Mouse (Mus musculus): ENCODE results near the gene Itch.
A peak's percentile ranks its signal among the peaks of the same experiment; 100 is the strongest.
"Not testable (repeated sequence)": the region's sequence is repeated elsewhere in the genome, so short reads cannot be mapped to it uniquely, and the experiment has no call there.

Itch gene

DNA sequence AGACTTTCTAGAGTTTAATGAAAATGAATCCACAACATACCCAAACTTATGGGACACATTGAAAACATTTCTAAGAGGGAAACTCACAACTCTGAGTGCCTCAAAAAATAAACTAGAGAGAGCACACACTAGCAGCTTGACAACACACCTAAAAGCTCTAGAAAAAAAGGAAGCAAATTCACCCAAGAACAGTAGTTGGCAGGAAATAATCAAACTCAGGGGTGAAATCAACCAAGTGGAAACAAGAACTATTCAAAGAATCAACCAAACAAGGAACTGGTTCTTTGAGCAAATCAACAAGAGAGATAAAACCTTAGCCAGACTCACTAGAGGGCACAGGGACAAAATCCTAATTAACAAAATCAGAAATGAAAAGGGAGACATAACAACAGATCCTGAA is 16.0 kb downstream of the Itch start:
- DNase-seq (ENCODE audit: low spot score) = not testable (repeated sequence)

DNA sequence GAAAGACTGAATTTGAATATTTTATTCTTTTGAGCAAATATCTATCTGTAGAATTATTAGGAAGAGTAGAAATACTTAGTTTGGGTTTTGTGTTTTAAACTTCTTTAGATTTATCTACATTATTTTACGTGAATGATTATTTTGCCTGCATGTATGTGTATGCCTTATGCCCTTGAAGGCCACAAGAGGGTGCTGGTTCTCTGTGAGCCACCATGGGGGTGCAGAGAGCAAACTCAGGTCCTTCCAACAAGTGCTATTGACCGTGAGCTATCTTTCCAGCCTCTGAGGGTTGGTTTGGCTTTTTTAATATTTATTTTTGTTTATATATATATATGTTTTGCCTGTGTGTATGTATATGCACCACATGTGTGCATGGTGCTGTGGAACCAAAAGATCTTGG is 74.1 kb downstream of the Itch start:
- no peak for DNase-seq (ENCODE audit: low spot score)

DNA sequence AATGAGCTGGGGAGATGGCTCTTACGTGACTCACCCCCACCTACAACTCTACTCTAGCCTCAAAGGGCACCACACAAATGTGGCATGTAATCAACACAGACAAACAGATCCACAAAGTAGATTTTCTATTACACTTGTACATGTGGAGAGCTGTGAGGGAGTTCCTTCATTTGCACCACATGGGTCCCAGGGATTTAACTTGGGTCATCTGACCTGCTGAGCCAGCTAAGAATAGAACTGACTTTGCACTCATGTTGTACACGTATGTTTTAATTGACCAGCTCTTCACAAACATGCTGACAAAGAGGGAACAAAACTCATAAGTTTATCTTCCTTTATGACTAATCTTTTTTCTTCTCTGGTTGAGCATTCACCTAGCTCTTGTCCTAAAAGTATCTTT is 89.8 kb downstream of the Itch start:
- DNase-seq (ENCODE audit: low spot score) = no peak

DNA sequence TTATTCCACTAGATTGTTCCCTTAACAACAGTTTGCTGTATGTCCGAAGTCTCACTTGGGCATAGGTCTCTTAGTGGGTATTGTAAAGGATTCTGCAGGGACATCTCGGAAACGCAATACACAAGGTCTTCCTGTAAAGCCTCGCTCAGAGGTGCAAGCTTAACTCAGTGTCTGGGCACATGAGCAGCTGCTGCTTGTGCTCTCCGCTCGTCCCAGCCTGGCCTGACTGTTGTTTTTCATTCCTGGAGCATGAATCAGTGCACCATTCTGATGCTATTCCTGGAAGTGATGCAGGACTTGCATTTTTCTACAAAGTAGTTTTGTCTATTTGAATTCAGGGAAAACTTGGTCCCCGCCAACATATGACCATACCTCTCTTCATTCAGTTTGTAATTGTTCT is 91.4 kb downstream of the Itch start:
- no peak for DNase-seq (ENCODE audit: low spot score)

DNA sequence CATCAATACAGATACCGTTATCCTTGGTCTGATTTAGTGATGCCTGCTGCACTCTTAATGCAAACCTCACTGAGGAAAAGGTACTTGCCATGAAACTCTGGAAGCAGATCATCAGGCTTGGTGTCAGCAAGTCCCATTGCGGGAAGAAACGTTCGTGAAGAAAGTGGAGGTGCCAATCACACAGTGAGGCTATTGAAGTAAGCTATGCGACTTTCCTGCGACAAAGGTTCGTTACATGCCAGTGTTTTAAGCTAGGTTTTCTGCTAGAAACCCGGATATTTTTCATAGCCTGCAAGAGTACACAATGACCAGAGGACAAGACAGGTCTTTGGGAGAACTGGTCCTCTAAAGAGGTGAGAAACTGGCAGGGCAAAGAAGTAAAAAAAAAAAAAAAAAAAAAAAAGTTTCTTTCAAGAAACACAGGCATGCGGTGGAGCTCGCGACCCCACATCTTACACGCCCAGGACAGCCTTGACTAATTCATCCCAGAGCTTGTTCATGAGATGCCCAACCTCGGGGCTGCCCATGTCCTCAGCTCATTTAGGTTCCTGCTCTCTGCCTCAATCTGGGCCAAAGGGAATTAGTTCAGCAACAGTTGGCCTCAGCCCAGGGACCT is 102.5 kb downstream of the Itch start:
- no peak for DNase-seq (ENCODE audit: low spot score)

DNA sequence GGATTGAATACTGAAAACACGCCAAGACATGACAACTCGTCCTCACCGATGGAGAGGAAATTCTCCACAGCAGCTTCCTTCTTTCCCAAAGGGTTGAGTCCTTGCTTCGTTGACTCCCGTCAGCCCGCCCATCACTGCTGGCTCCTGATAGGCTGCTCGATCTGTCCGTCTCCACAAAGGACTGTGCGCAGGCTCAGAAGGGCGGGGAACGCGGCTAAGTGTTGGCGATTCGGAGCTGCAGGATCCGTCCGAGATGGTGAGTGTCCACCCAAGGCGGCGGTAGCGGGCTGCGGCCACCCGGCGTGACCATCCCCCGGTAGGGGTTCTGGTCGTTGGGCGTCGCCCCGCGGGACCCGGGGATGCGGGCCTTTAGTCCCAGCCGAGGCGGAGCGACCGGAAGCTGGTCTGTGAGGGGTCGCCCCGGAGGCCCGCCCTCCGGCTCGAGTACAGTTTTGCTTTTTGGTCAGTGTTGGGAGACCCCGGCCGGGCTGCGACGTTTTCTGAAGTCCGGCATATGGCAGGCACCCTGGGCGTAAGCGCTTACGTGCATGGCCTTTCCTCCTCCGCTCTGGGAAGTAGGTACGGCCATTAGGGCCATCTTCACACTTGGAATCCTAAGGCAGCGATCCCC is 103.2 kb downstream of the Itch start, which contains the start of gene Dynlrb1:
Gene Dynlrb1, plus strand, starts transcription at position 172 of the 631 bp plus-strand sequence.
- DNase-seq (ENCODE audit: low spot score) = peak; percentile 99

DNA sequence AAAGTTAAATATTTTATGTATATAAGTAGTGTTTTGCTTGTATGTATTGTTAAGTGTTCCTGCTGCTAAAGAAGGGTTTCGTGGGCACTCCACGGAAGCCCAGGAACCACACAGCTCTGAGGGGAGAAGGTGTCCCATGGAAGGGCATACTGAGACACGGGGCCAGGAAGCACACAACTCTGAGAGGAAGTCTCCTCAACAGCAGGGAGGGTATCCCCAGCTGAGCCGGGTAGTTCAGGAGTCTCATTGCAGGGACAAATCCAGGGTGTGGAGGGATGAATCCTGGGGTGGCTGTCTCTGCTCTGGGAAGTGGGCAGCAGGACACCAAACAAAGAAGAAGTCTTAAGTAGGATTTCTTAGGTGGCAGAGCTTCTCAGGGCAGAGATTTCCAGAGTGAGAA is 104.0 kb downstream of the Itch start:
- no peak for DNase-seq (ENCODE audit: low spot score)

DNA sequence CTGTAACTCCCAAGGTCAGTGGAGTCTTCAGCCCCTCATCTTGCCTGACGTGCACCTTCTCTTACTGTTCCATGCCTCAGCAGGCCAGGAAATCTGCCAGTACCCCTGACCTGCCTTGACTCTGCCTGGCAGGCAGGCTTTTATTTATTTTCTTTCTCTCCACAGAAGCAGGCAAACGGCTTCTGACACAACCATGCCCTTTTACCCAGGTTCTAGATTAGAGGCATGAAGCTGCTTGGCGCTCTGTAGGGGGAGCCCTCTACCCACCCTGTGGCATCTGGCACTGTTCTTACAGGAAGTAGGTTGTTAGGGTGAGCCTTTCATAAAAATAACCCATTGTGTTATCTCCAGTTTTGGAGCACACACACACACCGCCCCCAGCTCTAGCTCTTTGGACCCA is 107.6 kb downstream of the Itch start:
- no peak for DNase-seq (ENCODE audit: low spot score)

DNA sequence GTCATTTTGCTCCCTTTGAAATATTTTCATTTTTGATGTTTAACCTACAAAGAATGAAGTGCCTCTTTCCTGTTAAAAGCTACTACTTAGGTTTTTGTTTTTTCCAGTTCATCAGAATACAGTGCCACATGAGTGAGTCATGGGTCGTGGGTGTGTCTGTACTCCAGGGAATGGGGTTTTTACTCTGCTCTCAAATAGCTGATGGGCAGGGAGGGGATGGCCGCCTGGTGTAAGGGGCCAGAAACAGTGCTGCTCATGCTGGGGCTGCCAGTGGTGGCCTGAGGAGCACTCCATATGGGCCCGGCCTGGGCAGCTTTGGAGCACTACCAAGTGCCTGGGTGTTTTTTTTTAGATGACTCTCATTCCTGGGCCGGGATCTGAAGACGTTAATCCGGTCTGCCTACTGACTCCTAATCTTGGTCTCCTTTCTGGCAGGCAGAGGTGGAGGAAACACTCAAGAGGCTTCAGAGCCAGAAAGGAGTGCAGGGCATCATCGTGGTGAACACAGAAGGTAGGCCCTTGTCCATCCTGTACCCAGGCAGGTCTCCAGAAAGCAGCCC is 109.1 kb downstream of the Itch start:
- no peak for DNase-seq (ENCODE audit: low spot score)

DNA sequence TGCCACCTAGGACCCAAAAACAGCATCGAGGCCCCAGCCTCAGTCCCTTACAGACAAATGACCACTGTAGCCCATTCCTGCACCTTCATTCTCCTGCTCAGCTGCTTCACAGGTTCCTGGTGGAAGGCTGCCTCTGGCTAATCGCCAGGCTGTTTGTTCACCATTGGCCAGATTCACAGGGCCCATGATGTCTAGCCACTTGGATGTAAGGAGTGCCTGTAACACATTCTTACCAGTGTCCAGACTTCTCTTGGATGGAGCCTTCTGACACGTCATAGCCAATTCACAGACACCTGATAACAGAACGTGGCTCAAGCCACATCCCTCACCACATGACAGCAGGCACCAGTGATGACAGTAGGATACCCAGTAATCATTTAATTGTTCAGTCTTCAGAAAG is 112.9 kb downstream of the Itch start:
- DNase-seq (ENCODE audit: low spot score) = no peak

DNA sequence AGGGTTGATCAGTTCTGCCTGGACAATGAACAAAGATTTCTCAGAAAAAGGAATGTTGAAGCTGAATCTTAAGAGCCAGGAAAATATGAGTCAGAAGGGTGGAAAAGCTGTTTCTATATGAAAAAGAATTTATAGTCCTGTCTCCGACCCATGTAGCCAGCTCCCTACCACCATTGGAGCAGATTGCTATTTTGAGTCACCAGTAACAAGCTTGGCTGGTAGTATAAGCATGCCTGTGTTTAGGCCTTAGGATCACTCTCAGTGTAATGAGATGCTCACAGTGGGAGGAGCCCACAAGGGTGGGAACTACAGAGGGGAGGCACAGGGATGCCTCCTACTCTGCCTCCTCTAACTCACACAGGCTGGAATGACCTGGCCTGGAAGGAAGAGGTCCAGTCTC is 114.9 kb downstream of the Itch start:
- no peak for DNase-seq (ENCODE audit: low spot score)

DNA sequence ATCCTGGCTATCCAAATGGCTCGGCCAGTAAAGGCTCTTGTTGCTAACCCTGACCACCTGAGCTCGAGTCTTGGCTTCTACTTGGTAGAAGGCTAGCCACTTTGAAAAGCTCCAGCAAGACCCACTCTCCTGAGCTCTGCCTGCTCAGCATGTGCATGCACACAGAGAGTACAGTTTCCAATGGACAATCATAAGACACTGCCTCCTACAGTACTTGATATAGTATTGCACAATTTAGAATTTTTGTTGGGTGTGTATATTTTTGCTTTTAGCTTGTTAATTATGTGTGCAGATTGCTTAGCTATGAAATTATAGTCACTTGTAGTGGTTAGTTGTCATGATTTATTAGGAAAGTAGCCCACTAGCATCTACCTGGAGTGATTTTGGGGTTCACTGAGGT is 115.4 kb downstream of the Itch start:
- DNase-seq (ENCODE audit: low spot score) = no peak

DNA sequence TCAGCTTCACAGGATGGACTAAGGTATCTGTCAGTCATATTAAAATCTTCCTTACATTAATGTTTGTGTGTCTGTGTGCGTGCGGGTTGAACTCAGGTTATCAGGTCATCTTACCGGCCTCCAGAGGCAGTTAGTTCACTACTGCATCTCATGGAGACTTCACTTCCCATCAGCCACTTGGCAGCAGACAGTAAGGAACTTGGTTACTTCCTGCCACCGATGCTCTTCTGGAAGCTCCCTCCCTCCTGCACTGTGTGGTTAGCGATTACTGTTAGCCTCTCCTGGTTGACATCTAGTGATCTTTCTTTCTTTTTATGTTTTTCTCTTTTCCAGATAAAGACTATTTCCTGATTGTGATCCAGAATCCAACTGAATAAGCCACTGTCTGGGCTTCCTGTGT is 116.3 kb downstream of the Itch start:
- DNase-seq (ENCODE audit: low spot score) = no peak

DNA sequence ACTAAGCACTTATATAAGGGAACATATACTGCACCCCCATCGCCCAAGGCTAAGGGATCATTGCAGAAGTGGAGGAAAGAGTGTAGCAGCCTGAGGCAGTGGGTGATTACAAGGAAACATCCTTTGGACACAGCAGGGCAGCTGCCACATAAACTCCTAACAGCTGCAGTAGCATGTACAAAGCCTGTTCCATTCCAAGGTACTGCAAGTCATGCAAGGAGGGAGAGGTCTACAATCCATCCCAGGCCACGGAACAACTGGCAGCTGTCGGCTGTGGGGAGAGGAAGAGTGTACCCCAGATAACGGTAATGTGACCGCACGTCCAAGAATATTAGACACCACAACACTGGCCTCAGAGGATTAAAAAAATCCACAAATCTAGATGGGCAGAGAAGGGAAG is 132.2 kb downstream of the Itch start:
- no peak for DNase-seq (ENCODE audit: low spot score)

DNA sequence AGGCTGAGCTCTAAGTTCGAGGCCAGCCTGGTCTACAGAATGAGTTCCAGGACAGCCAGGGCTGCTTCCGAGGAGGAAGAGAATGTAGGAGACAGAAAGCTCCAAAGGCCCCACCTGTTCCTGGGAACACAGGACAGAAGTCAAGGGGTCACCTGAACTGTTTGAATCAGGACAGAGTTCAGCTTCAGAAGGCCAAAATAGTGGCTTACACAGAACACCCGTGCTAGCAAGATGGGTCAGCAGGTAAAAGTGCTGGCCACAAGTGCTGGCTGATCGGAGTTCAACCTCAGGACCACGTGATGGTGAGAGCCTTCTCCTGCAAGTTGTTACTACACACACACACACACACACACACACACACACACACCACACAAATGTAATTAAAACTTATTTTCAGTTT is 133.6 kb downstream of the Itch start:
- peak; percentile 47 for DNase-seq (ENCODE audit: low spot score)

DNA sequence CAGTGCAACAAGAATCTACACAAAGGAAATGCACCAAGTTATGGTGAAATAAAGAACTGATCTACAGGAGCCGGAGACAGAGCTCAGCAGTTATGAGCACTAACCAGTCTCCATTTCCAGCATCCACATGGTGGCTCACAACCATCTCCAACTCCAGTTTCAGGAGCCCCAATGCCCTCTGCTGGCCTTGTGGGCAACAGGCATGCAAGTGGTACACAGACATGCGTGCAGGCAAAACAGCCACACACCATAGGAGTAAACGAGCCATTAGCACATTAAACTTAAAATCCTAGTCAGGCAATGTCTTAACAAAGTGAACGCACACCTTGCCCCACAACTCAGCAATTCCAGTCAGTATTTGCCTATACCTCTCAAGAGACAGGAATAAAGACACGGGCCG is 138.6 kb downstream of the Itch start:
- DNase-seq (ENCODE audit: low spot score) = no peak

DNA sequence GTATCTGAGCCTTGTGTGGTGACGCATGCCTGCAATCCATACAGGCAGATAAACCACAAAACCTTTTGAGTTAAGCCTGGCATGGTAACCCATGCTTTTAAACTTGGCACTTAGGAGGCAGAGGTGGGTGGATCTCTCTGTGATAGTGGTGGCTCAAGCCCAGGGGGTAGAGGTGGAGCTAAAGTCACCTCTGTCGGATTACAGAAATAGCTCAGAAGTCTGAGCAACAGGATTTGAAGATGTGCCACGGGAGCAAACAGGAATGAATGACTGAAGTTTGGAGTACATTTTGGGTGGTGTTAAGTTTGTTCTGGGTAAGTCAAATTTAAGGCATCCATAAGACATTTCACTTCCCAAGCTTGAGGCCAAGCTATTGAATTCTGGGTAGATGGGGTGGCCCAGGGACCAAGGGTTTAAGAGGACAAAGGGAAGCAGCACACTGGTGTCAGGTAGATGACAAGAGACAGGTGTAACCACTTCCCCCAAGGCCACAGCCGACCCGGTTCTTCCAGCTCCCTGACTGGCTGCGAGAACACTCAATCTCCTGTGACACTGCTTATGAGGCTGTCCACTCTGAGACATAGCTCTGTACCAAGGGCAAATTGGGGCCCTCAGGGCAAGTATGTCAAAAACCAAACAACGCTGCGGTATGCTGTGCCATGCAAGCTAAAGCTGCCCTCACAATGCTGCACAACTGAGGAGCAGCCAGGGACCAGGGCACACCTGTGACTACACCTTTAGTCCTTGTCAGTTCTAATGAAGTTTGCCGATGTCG is 139.3 kb downstream of the Itch start:
- no peak for DNase-seq (ENCODE audit: low spot score)

DNA sequence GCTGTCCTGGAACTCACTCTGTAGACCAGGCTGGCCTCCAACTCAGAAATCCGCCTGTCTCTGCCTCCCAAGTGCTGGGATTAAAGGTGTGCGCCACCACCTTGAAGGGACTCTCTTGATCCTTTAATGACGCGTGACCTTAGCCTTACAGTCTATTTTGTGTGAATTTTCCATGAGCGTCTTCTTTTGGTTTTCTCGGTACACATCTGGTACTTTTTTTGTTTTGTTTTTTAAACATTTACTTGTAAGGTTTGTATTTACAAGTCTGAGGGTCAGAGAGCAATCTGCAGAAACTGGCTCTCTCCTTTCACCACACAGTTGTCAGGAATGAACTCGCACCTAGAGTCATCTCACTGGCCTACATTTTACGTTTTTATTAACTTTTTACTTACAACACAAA is 140.3 kb downstream of the Itch start:
- DNase-seq (ENCODE audit: low spot score) = no peak

DNA sequence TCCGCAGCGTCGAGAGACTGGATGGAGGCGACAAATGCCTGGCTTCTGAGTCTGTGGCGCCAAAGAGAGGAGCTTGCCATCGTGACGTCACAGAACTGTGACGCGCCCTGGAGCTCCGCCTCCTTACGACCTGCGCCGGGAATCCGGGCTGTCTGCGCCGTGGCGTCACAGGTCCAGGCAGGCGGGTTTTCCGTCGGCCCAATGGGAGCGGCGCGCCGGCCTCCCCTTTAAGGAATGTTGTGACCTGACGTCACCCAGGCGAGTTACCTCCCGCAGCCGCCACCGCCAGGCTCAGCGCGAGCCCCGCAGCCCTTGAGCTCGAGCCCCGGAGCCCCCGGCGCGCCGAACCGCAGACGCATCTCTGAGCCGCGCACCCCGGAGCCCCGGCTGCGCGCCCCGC is 142.9 kb downstream of the Itch start, which contains the start of gene Map1lc3a:
Gene Map1lc3a, plus strand, starts transcription at position 103 of the 400 bp plus-strand sequence.
- DNase-seq (ENCODE audit: low spot score) = peak; percentile 94
